Mouse (Mus musculus) liver, embryonic 14.5 days (tissue): ENCODE measurements around the gene Dis3l2.

Experiments
- CTCF ChIP-seq: IDR thresholded peaks from 2 replicates; pipeline ENCODE4 v1.5.1; 2016; ENCODE audit warnings: antibody characterized with exemption, low read depth, control low read depth
- EP300 ChIP-seq: IDR thresholded peaks from 2 replicates; pipeline ENCODE4 v1.6.1; 2016; ENCODE audit warnings: antibody characterized with exemption, low read depth

DNA sequence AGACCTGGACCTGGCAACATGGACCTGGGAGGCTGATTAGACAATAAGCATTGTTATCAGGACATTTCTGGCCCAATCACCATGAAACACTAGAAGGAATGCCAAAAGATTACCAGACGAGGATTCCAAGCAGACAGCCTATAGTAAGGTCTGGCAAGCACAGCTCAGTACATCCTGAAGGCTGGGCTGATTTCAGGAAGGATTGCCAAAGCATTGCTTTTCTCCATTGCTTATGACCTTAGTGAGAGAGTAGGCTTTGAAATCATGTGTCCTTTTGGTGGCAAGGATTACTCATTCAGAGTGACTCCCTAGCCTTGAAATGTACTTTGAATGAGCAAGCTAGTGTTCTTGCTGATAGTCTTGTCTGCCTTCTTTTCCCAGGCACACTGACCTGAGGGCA lies 118.7 kb downstream of the Dis3l2 start:
- no peak for TF ChIP-seq CTCF
- no peak for TF ChIP-seq EP300
